Mouse (Mus musculus) neural tube, embryonic 14.5 days (tissue): ENCODE data around the gene G0s2. TPM values are rescaled to one million over a fixed set of nuclear protein-coding genes. Genes with fewer than 3 reads are reported as not detected.

Experiments used
- ATAC-seq: fragments of 200-750 bp; cut with Nextera tagmentation; 2 replicates; pipeline ENCODE4 v1.8.0; 2017; ENCODE audit warnings: low read depth, mild to moderate bottlenecking, moderate TSS enrichment, moderate library complexity
- H3K27ac ChIP-seq: fragments of 300-500 bp; sonication (generic); 2 replicates; pipeline ENCODE4 v1.5.1; 2014; ENCODE audit warnings: low read depth, mild to moderate bottlenecking, control low read depth, low read length, moderate library complexity, mixed read lengths
- H3K27me3 ChIP-seq: fragments of 300-500 bp; sonication (generic); 2 replicates; pipeline ENCODE4 v1.6.1; 2014; ENCODE audit warnings: low read length; ENCODE audit not compliant: control insufficient read depth, insufficient read depth
- H3K36me3 ChIP-seq: fragments of 300-500 bp; sonication (generic); 2 replicates; pipeline ENCODE4 v1.6.1; 2014; ENCODE audit warnings: low read length, mixed read lengths; ENCODE audit not compliant: control insufficient read depth, insufficient read depth
- H3K4me1 ChIP-seq: fragments of 300-500 bp; sonication (generic); 2 replicates; pipeline ENCODE4 v1.6.1; 2014; ENCODE audit warnings: low read length; ENCODE audit not compliant: control insufficient read depth, insufficient read depth
- H3K4me2 ChIP-seq: fragments of 300-500 bp; sonication (generic); 2 replicates; pipeline ENCODE4 v1.6.1; 2014; ENCODE audit warnings: mild to moderate bottlenecking, low read depth, low read length, control low read depth
- H3K4me3 ChIP-seq: fragments of 300-500 bp; sonication (generic); 2 replicates; pipeline ENCODE4 v1.5.1; 2014; ENCODE audit warnings: low read depth, low read length, control low read depth, mixed read lengths
- H3K9ac ChIP-seq: fragments of 300-500 bp; sonication (generic); replicated peaks from 2 replicates; pipeline ENCODE4 v1.6.1; 2014; ENCODE audit warnings: low read depth, mild to moderate bottlenecking, control low read depth, low read length, mixed read lengths
- H3K9me3 ChIP-seq: fragments of 300-500 bp; sonication (generic); 2 replicates; pipeline ENCODE4 v1.6.1; 2016; ENCODE audit warnings: low read length; ENCODE audit not compliant: control insufficient read depth
- WGBS: fragments of 180-500 bp; shearing (Covaris S2); extraction: QIAGEN DNeasy Blood & Tissue Kit; methylation state at CpG from one replicate; pipeline ENCODE4 v1.1.7; 2014; 5-methylcytosine and 5-hydroxymethylcytosine counted together
- polyA plus RNA-seq: library from polyadenylated mRNA; unstranded; fragments of >200 nt; fragmentation: Nextera tagmentation; extraction: Ambion mirVana; gene quantifications from 2 replicates; pipeline ENCODE4 v1.2.1, GENCODE M21; 2014

G0s2 gene
- 5.6 and 6.9 TPM in 2 replicates for polyA plus RNA-seq

GRCm38 (mm10) chr1:193272916-193273601 is at the start of gene G0s2:
TSS of gene G0s2 (minus strand) at chr1:193273217.
- no peaks in the 10 kb centered on the region for H3K27me3 ChIP-seq
- peaks cover 12% of the 10 kb centered on the region for H3K4me1 ChIP-seq
- H3K27ac ChIP-seq = peak within 1 kb of the TSS; percentile 35; the same call in 1 of the 2 replicates
- peak within 1 kb of the TSS; percentile 19 for H3K4me3 ChIP-seq
- H3K9me3 ChIP-seq = no peaks in the 10 kb centered on the region
- peak within 1 kb of the TSS; percentile 53 for H3K4me2 ChIP-seq
- no peaks in the 10 kb centered on the region for H3K36me3 ChIP-seq
- 1% methylated on average over 18 of the region's 23 CpGs for WGBS
- peak; percentile 84 for ATAC-seq
- H3K9ac ChIP-seq = peak within 1 kb of the TSS; percentile 47

DNA sequence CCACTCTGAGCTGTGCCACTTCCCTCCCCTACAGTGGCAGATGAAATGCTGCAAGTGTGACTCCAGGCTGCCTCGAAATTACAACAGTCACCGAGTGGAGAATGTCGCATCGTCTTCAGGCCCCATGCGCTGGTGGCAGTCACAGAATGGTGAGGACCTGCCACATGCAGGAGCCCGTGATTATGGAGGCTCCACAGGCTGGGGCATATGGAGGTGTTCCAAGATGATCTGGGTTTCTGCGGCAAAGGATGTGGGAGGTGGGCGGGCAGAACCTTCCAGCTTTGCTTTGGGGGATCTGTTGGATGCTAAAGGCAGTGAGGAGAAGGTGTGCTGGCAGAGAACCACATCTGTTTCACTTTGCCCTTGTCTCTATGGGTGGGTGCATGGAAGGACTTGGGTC is 47.4 kb upstream of the G0s2 start:
- no peak for ATAC-seq
- no peaks in the 10 kb centered on the region for H3K27me3 ChIP-seq
- no peak overlapping the region for H3K4me2 ChIP-seq
- H3K4me1 ChIP-seq = 0 out of 2 replicates have a peak, but pooled peaks cover 3% of the 10 kb centered on the region
- H3K27ac ChIP-seq = no peak overlapping the region
- WGBS = 90% methylated on average over 8 of the region's 8 CpGs
- no peaks in the 10 kb centered on the region for H3K36me3 ChIP-seq
- H3K9me3 ChIP-seq = no peaks in the 10 kb centered on the region
- no peak overlapping the region for H3K4me3 ChIP-seq
- no peak overlapping the region for H3K9ac ChIP-seq

GRCm38 (mm10) chr1:193319721-193320120 is 46.7 kb upstream of the G0s2 start:
- H3K27me3 ChIP-seq = no peaks in the 10 kb centered on the region
- H3K4me1 ChIP-seq = 0 out of 2 replicates have a peak, but pooled peaks cover 3% of the 10 kb centered on the region
- no peak for ATAC-seq
- WGBS = 54% methylated on average over 3 of the region's 3 CpGs
- H3K9me3 ChIP-seq = no peaks in the 10 kb centered on the region
- no peak overlapping the region for H3K27ac ChIP-seq
- H3K36me3 ChIP-seq = no peaks in the 10 kb centered on the region
- H3K9ac ChIP-seq = no peak overlapping the region
- H3K4me2 ChIP-seq = no peak overlapping the region
- H3K4me3 ChIP-seq = no peak overlapping the region

DNA sequence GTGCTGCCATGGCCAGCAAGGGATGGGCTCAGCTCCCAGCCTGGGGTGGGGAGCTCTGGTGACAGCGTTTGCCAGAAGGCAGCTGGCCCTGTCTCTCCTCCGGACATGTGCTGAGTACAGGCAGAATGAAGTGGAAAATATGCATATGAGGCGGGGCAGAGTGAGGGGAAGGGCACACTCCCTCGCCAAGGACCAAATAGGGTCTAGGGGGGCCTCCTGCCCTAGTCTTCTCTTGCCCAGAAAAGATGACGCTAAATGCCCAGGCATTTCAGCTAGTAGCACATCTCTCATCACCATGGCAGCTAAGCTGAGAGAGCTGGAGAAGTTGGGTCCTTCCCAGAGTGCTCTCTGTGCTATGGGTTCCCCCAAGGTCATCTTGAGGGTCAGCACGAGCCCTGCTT is 44.1 kb upstream of the G0s2 start:
- WGBS = 40% methylated on average over 6 of the region's 6 CpGs
- no peak overlapping the region for H3K9ac ChIP-seq
- H3K9me3 ChIP-seq = no peaks in the 10 kb centered on the region
- H3K4me1 ChIP-seq = 0 out of 2 replicates have a peak, but pooled peaks cover 3% of the 10 kb centered on the region
- H3K4me2 ChIP-seq = no peak overlapping the region
- H3K27me3 ChIP-seq = no peaks in the 10 kb centered on the region
- H3K4me3 ChIP-seq = no peak overlapping the region
- no peaks in the 10 kb centered on the region for H3K36me3 ChIP-seq
- ATAC-seq = peak; percentile 44; the same call in 1 of the 2 replicates
- no peak overlapping the region for H3K27ac ChIP-seq

- H3K27ac ChIP-seq = no peak overlapping the region
- no peak for ATAC-seq
- no peaks in the 10 kb centered on the region for H3K27me3 ChIP-seq
- H3K9ac ChIP-seq = no peak overlapping the region
- no peak overlapping the region for H3K4me2 ChIP-seq
- H3K4me3 ChIP-seq = no peak overlapping the region
- 0 out of 2 replicates have a peak, but pooled peaks cover 3% of the 10 kb centered on the region for H3K4me1 ChIP-seq
- H3K9me3 ChIP-seq = no peaks in the 10 kb centered on the region
- 72% methylated on average over 9 of the region's 9 CpGs for WGBS
- no peaks in the 10 kb centered on the region for H3K36me3 ChIP-seq
Measured at GRCm38 (mm10) chr1:193316358-193316750, 43.3 kb upstream of the G0s2 start.

- Histone ChIP-seq H3K4me2 (no peak overlapping the region), H3K4me3 (no peak overlapping the region), H3K27me3 (no peaks in the 10 kb centered on the region), H3K9ac (no peak overlapping the region), H3K4me1 (0 out of 2 replicates have a peak, but pooled peaks cover 3% of the 10 kb centered on the region), H3K27ac (no peak overlapping the region), H3K9me3 (no peaks in the 10 kb centered on the region), H3K36me3 (no peaks in the 10 kb centered on the region)
- WGBS = 68% methylated on average over 5 of the region's 5 CpGs
- no peak for ATAC-seq
Measured at GRCm38 (mm10) chr1:193315705-193316357, 42.8 kb upstream of the G0s2 start.

DNA sequence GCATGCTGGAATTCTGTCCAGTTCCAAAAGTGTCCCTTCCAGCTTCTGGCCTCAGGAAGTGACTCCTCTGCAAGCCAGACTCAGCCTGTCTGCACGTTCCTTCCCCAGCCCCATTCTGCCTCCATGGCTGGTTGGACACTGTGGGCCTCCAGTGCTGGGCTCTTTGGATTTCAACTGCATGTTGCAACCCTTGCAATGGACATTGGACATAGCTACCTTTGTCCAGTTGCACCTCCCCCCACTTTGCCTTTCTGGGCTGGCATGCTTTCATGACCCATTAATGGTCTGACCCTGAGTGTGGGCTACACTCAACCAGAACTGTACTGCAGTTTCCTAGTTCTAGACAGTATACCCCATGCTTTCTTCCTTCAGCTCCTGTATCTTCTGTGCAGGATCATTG is 38.6 kb upstream of the G0s2 start:
- Histone ChIP-seq H3K4me2 (no peak overlapping the region), H3K9me3 (no peaks in the 10 kb centered on the region), H3K9ac (no peak overlapping the region), H3K36me3 (no peaks in the 10 kb centered on the region), H3K4me1 (0 out of 2 replicates have a peak, but pooled peaks cover 3% of the 10 kb centered on the region), H3K27ac (no peak overlapping the region), H3K27me3 (no peaks in the 10 kb centered on the region), H3K4me3 (no peak overlapping the region)
- WGBS = 87% methylated on average over 1 of the region's 1 CpGs
- ATAC-seq = no peak

- no peak overlapping the region for H3K4me2 ChIP-seq
- no peaks in the 10 kb centered on the region for H3K27me3 ChIP-seq
- ATAC-seq = no peak
- no peaks in the 10 kb centered on the region for H3K4me1 ChIP-seq
- H3K9me3 ChIP-seq = no peaks in the 10 kb centered on the region
- no peaks in the 10 kb centered on the region for H3K36me3 ChIP-seq
- H3K4me3 ChIP-seq = no peak overlapping the region
- WGBS = 89% methylated on average over 3 of the region's 3 CpGs
- H3K9ac ChIP-seq = no peak overlapping the region
- H3K27ac ChIP-seq = no peak overlapping the region
Measured at GRCm38 (mm10) chr1:193310519-193311085, 37.6 kb upstream of the G0s2 start.
